Mouse (Mus musculus): ENCODE results near the gene Otof. TPM values are rescaled to one million over a fixed set of nuclear protein-coding genes. Genes with fewer than 3 reads are reported as not detected.

The Otof gene
- polyA plus RNA-seq, 1 experiment from 2014 or later, result 0.14 TPM

DNA sequence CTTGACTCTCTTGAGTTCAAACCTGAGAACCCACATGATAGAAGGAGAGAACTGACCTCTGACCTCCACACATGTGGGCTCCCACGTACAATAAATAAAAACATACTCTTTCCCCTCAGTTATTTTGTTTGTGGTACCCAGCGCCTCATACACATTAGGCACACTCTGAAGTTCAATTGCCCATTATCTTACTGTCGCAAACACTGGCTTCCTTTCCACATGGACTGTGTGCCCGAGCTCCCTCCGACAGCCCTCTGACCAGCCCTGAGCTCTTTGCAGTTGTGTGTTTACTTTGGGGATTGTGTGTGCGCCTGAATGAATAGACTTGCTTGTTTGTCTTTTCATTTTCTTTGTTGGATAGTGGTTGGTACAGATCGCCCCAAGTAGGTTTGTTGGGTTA is 105.1 kb downstream of the Otof start:
- Histone ChIP-seq H3K4me2 (ENCODE audit: low read depth, low read length) (no peak overlapping the region), H3K4me1 (ENCODE audit: control insufficient read depth, insufficient read depth, low read length) (no peaks in the 10 kb centered on the region), H3K36me3 (replicated peaks; ENCODE audit: control insufficient read depth, insufficient read depth, low read depth, low read length) (no peaks in the 10 kb centered on the region), H3K27ac (replicated peaks; ENCODE audit: low read depth, low read length) (no peak overlapping the region), H3K27me3 (ENCODE audit: control insufficient read depth, insufficient read depth, low read length) (no peaks in the 10 kb centered on the region), H3K4me3 (ENCODE audit: low read depth, low read length) (no peak overlapping the region), H3K9ac (replicated peaks; ENCODE audit: low read length) (no peak overlapping the region), H3K9me3 (replicated peaks; ENCODE audit: control insufficient read depth, low read length) (no peaks in the 10 kb centered on the region)
- ATAC-seq (replicated peaks; ENCODE audit: insufficient number of reproducible peaks, low FRiP score, low TSS enrichment, low read depth), result no peak
- DNase-seq (ENCODE audit: low spot score), result no peak
- WGBS, result 76% methylated on average over 7 of the region's 7 CpGs

- H3K9me3 ChIP-seq (replicated peaks; ENCODE audit: control insufficient read depth, low read length), result no peaks in the 10 kb centered on the region
- no peaks in the 10 kb centered on the region for H3K36me3 ChIP-seq (replicated peaks; ENCODE audit: control insufficient read depth, insufficient read depth, low read depth, low read length)
- no peak overlapping the region for H3K9ac ChIP-seq (replicated peaks; ENCODE audit: low read length)
- DNase-seq (ENCODE audit: low spot score), result no peak
- H3K4me2 ChIP-seq (ENCODE audit: low read depth, low read length), result no peak overlapping the region
- ATAC-seq (replicated peaks; ENCODE audit: insufficient number of reproducible peaks, low FRiP score, low TSS enrichment, low read depth), result no peak
- H3K4me1 ChIP-seq (ENCODE audit: control insufficient read depth, insufficient read depth, low read length), result no peaks in the 10 kb centered on the region
- 81% methylated on average over 14 of the region's 14 CpGs for WGBS
- no peak overlapping the region for H3K27ac ChIP-seq (replicated peaks; ENCODE audit: low read depth, low read length)
- no peaks in the 10 kb centered on the region for H3K27me3 ChIP-seq (ENCODE audit: control insufficient read depth, insufficient read depth, low read length)
- no peak overlapping the region for H3K4me3 ChIP-seq (ENCODE audit: low read depth, low read length)
These were observed 106.1 kb downstream of the Otof start for GRCm38 (mm10) chr5:30355559-30356159.

DNA sequence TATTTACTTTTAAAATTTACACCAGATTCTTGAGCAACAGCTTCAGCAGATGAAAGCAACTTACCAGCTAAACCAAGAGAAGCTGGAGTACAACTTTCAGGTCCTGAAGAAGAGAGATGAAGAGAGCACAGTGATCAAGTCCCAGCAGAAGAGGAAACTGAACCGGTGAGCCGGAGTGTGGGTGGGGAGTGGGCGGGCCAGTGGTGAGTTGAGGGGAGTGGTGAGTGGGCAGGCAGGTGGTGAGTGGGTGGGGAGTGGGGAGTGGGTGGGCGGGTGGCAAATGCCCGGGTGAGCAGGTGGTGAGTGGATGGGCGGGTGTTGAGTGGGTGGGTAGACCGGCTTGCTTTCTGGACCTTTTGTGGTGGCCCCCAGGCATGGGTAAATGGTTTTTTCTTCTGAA is 106.6 kb downstream of the Otof start:
- Histone ChIP-seq H3K4me2 (ENCODE audit: low read depth, low read length) (no peak overlapping the region), H3K9ac (replicated peaks; ENCODE audit: low read length) (no peak overlapping the region), H3K27ac (replicated peaks; ENCODE audit: low read depth, low read length) (no peak overlapping the region), H3K36me3 (replicated peaks; ENCODE audit: control insufficient read depth, insufficient read depth, low read depth, low read length) (no peaks in the 10 kb centered on the region), H3K27me3 (ENCODE audit: control insufficient read depth, insufficient read depth, low read length) (no peaks in the 10 kb centered on the region), H3K4me1 (ENCODE audit: control insufficient read depth, insufficient read depth, low read length) (no peaks in the 10 kb centered on the region), H3K4me3 (ENCODE audit: low read depth, low read length) (no peak overlapping the region), H3K9me3 (replicated peaks; ENCODE audit: control insufficient read depth, low read length) (no peaks in the 10 kb centered on the region)
- DNase-seq (ENCODE audit: low spot score), result no peak
- 83% methylated on average over 7 of the region's 7 CpGs for WGBS
- ATAC-seq (replicated peaks; ENCODE audit: insufficient number of reproducible peaks, low FRiP score, low TSS enrichment, low read depth), result no peak

DNA sequence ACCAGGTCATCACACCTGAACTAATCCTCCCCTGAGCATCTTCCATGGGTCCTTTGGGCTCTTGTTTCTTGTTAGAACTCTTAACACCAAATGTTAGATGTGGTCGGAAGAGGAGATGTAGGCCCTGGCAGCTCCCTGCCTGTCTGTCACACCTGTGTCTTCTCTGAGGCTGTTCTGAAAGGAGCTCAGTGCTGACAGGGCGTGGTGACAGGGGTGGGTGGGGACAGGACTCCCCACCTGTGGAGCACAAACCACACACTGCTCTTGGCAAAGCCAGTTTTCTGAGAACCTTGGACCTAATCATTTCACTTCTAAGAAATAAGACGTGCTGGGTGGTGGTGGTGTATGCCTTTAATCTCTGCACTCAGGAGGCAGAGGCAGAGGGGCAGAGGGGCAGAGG is 108.1 kb downstream of the Otof start:
- DNase-seq (ENCODE audit: low spot score), result no peak
- Histone ChIP-seq H3K27me3 (ENCODE audit: control insufficient read depth, insufficient read depth, low read length) (no peaks in the 10 kb centered on the region), H3K4me3 (ENCODE audit: low read depth, low read length) (no peak overlapping the region), H3K4me1 (ENCODE audit: control insufficient read depth, insufficient read depth, low read length) (no peaks in the 10 kb centered on the region), H3K36me3 (replicated peaks; ENCODE audit: control insufficient read depth, insufficient read depth, low read depth, low read length) (no peaks in the 10 kb centered on the region), H3K9me3 (replicated peaks; ENCODE audit: control insufficient read depth, low read length) (no peaks in the 10 kb centered on the region), H3K4me2 (ENCODE audit: low read depth, low read length) (no peak overlapping the region), H3K27ac (replicated peaks; ENCODE audit: low read depth, low read length) (no peak overlapping the region), H3K9ac (replicated peaks; ENCODE audit: low read length) (no peak overlapping the region)
- WGBS, result 63% methylated on average over 3 of the region's 3 CpGs
- no peak for ATAC-seq (replicated peaks; ENCODE audit: insufficient number of reproducible peaks, low FRiP score, low TSS enrichment, low read depth)

- Histone ChIP-seq H3K4me1 (ENCODE audit: control insufficient read depth, insufficient read depth, low read length) (no peaks in the 10 kb centered on the region; the same call in 1 of the 2 replicates), H3K27ac (replicated peaks; ENCODE audit: low read depth, low read length) (no peak overlapping the region), H3K4me2 (ENCODE audit: low read depth, low read length) (no peak overlapping the region), H3K36me3 (replicated peaks; ENCODE audit: control insufficient read depth, insufficient read depth, low read depth, low read length) (no peaks in the 10 kb centered on the region), H3K9me3 (replicated peaks; ENCODE audit: control insufficient read depth, low read length) (no peaks in the 10 kb centered on the region), H3K4me3 (ENCODE audit: low read depth, low read length) (no peak overlapping the region), H3K9ac (replicated peaks; ENCODE audit: low read length) (no peak overlapping the region), H3K27me3 (ENCODE audit: control insufficient read depth, insufficient read depth, low read length) (0 out of 2 replicates have a peak, but pooled peaks cover 2% of the 10 kb centered on the region)
- WGBS, result 79% methylated on average over 5 of the region's 5 CpGs
- DNase-seq (ENCODE audit: low spot score) (no peak), ATAC-seq (replicated peaks; ENCODE audit: insufficient number of reproducible peaks, low FRiP score, low TSS enrichment, low read depth) (no peak)
These were observed 117.8 kb downstream of the Otof start for GRCm38 (mm10) chr5:30343886-30344285.

DNA sequence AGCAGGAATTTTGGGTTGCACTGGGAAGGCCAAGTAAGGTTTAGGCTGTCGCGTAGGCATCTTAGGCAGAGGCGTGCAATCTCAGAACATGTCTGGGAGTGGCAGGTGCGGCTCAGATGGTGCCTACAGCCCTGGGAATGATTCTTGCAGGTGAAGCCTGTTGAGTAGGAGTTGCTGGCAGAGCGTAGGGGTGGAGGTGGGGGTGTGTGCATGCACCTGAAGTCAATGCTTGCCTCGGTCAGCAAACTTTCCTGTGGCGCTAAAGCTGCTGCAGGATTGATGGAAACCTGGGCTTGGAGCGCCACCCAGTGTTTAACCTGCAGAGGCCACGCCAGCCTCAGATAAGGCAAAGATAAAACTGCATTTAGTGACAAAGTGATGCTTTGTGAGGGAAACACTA is 118.6 kb downstream of the Otof start:
- H3K9ac ChIP-seq (replicated peaks; ENCODE audit: low read length), result no peak overlapping the region
- WGBS, result 3% methylated on average over 9 of the region's 9 CpGs
- ATAC-seq (replicated peaks; ENCODE audit: insufficient number of reproducible peaks, low FRiP score, low TSS enrichment, low read depth) (no peak; the same call in 1 of the 2 replicates), DNase-seq (ENCODE audit: low spot score) (peak; percentile 81)
- H3K9me3 ChIP-seq (replicated peaks; ENCODE audit: control insufficient read depth, low read length), result no peaks in the 10 kb centered on the region
- peak overlapping the region; percentile 41 for H3K4me2 ChIP-seq (ENCODE audit: low read depth, low read length)
- H3K36me3 ChIP-seq (replicated peaks; ENCODE audit: control insufficient read depth, insufficient read depth, low read depth, low read length), result no peaks in the 10 kb centered on the region
- H3K27me3 ChIP-seq (ENCODE audit: control insufficient read depth, insufficient read depth, low read length), result 0 out of 2 replicates have a peak, but pooled peaks cover 2% of the 10 kb centered on the region
- H3K4me3 ChIP-seq (ENCODE audit: low read depth, low read length), result peak overlapping the region; percentile 17; the same call in 1 of the 2 replicates
- H3K27ac ChIP-seq (replicated peaks; ENCODE audit: low read depth, low read length), result no peak overlapping the region
- H3K4me1 ChIP-seq (ENCODE audit: control insufficient read depth, insufficient read depth, low read length), result no peaks in the 10 kb centered on the region; the same call in 1 of the 2 replicates

DNA sequence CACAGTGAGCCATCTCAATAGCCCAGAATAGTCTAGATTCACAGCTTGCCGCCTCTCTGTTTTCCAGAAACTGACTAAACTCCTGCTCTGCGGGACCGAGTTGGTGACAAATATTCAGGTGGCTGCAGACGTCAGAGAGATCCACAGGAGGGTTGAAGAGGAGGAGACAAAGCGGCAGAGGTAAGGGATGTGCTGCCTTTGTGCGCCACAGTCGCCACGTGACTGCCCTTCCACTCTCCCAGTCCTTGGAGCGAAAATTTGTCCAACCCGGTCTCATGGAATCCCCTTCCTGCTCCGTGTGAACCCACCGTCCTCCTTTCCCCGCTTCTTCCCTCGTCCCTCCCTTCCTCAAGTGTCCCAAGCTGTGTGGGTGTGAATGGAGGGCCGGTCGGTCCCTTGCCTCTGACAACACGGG is 119.1 kb downstream of the Otof start:
- DNase-seq (ENCODE audit: low spot score), result peak; percentile 6
- WGBS, result 6% methylated on average over 17 of the region's 17 CpGs

GRCm38 (mm10) chr5:30341601-30342365 is 119.9 kb downstream of the Otof start:
- no peak overlapping the region for H3K4me3 ChIP-seq (ENCODE audit: low read depth, low read length)
- DNase-seq (ENCODE audit: low spot score), result no peak
- H3K9me3 ChIP-seq (replicated peaks; ENCODE audit: control insufficient read depth, low read length), result no peaks in the 10 kb centered on the region

More for the DNA sequence above, 119.1 kb downstream of the Otof start:
- no peaks in the 10 kb centered on the region for H3K9me3 ChIP-seq (replicated peaks; ENCODE audit: control insufficient read depth, low read length)
- no peak for ATAC-seq (replicated peaks; ENCODE audit: insufficient number of reproducible peaks, low FRiP score, low TSS enrichment, low read depth)
- H3K36me3 ChIP-seq (replicated peaks; ENCODE audit: control insufficient read depth, insufficient read depth, low read depth, low read length), result no peaks in the 10 kb centered on the region
- H3K27me3 ChIP-seq (ENCODE audit: control insufficient read depth, insufficient read depth, low read length), result 0 out of 2 replicates have a peak, but pooled peaks cover 2% of the 10 kb centered on the region
- H3K4me3 ChIP-seq (ENCODE audit: low read depth, low read length), result peak overlapping the region; percentile 17; the same call in 1 of the 2 replicates
- H3K27ac ChIP-seq (replicated peaks; ENCODE audit: low read depth, low read length), result no peak overlapping the region
- H3K4me1 ChIP-seq (ENCODE audit: control insufficient read depth, insufficient read depth, low read length), result no peaks in the 10 kb centered on the region; the same call in 1 of the 2 replicates
- 0 out of 2 replicates have a peak overlapping the region, but pooled peaks have one; percentile 37 for H3K9ac ChIP-seq (replicated peaks; ENCODE audit: low read length)
- H3K4me2 ChIP-seq (ENCODE audit: low read depth, low read length), result peak overlapping the region; percentile 41

More at GRCm38 (mm10) chr5:30341601-30342365, 119.9 kb downstream of the Otof start:
- Histone ChIP-seq H3K4me2 (ENCODE audit: low read depth, low read length) (no peak overlapping the region), H3K27me3 (ENCODE audit: control insufficient read depth, insufficient read depth, low read length) (0 out of 2 replicates have a peak, but pooled peaks cover 2% of the 10 kb centered on the region), H3K36me3 (replicated peaks; ENCODE audit: control insufficient read depth, insufficient read depth, low read depth, low read length) (no peaks in the 10 kb centered on the region), H3K4me1 (ENCODE audit: control insufficient read depth, insufficient read depth, low read length) (no peaks in the 10 kb centered on the region; the same call in 1 of the 2 replicates), H3K9ac (replicated peaks; ENCODE audit: low read length) (no peak overlapping the region), H3K27ac (replicated peaks; ENCODE audit: low read depth, low read length) (no peak overlapping the region)
- no peak for ATAC-seq (replicated peaks; ENCODE audit: insufficient number of reproducible peaks, low FRiP score, low TSS enrichment, low read depth)
- WGBS, result 81% methylated on average over 11 of the region's 11 CpGs
